Mouse (Mus musculus) heart, adult 2 months (tissue): ENCODE measurements around the gene Jdp2. TPM values are rescaled to one million over a fixed set of nuclear protein-coding genes. Genes with fewer than 3 reads are reported as not detected.
A peak's percentile ranks its signal among the peaks of the same experiment; 100 is the strongest.

Experiments
- DNase-seq, 2 experiments: peaks; one replicate each; pipeline ENCODE4 v3.0.0; 2021
- H3K27ac ChIP-seq: fragments of 200-600 bp; 2 replicates; pipeline ENCODE4 v1.8.1; 2022
- H3K27me3 ChIP-seq: fragments of 200-500 bp; 2 replicates; pipeline ENCODE4 v1.6.1; 2012; ENCODE audit warnings: mild to moderate bottlenecking, low read length, inconsistent platforms, mixed read lengths; ENCODE audit not compliant: control insufficient read depth, insufficient read depth
- H3K36me3 ChIP-seq: fragments of 200-500 bp; 2 replicates; pipeline ENCODE4 v1.6.1; 2012; ENCODE audit warnings: low read length, inconsistent platforms; ENCODE audit not compliant: control insufficient read depth, insufficient read depth
- H3K4me1 ChIP-seq: fragments of 200-500 bp; 2 replicates; pipeline ENCODE4 v1.6.1; 2011; ENCODE audit warnings: low read length; ENCODE audit not compliant: control insufficient read depth, insufficient read depth
- H3K4me3 ChIP-seq: fragments of 200-600 bp; 2 replicates; pipeline ENCODE4 v1.8.1; 2022
- H3K79me2 ChIP-seq: fragments of 200-500 bp; replicated peaks from 2 replicates; pipeline ENCODE4 v1.6.1; 2012; ENCODE audit warnings: mild to moderate bottlenecking, inconsistent platforms, low read length, moderate library complexity, mixed read lengths; ENCODE audit not compliant: control insufficient read depth, insufficient read depth
- H3K9ac ChIP-seq: fragments of 200-500 bp; 2 replicates; pipeline ENCODE4 v1.6.1; 2012; ENCODE audit warnings: low read depth, mild to moderate bottlenecking, control low read depth, inconsistent platforms, low read length, mixed read lengths
- CTCF ChIP-seq: fragments of 200-600 bp; IDR thresholded peaks from 2 replicates; pipeline ENCODE4 v1.8.1; 2022; ENCODE audit warnings: antibody characterized with exemption, mild to moderate bottlenecking, moderate library complexity
- EP300 ChIP-seq: fragments of 200-500 bp; IDR thresholded peaks from 2 replicates; pipeline ENCODE4 v1.6.1; 2011; ENCODE audit warnings: low read depth, low read length, control low read depth; ENCODE audit not compliant: insufficient read depth
- POLR2A ChIP-seq: fragments of 200-500 bp; IDR thresholded peaks from 2 replicates; pipeline ENCODE4 v1.6.1; 2011; ENCODE audit warnings: mild to moderate bottlenecking, low read depth, low read length, control low read depth; ENCODE audit not compliant: insufficient read depth
- whole genome bisulfite sequencing: fragments of 180-500 bp; shearing (Covaris S2); methylation state at CpG from one replicate; pipeline ENCODE4 v1.1.7; 2018; 5-methylcytosine and 5-hydroxymethylcytosine counted together
- intact Hi-C: fragments of 180-260 bp; cut with DNase I; formaldehyde crosslinking; loops from one replicate; pipeline ENCODE4 v1.15.1; 2025
- polyA plus RNA-seq: library from polyadenylated mRNA; depleted of rRNA; stranded (reverse); fragments of >200 nt; gene quantifications from 2 replicates; pipeline ENCODE4 v1.2.3, GENCODE M21; 2012
- total RNA-seq, 2 experiments: library from RNA; stranded (reverse); gene quantifications; 2 replicates each; pipeline ENCODE4 v1.2.3; 2021

Jdp2 gene
- total and polyA plus RNA-seq, 3 experiments, result 4.3 to 15.9 (median 7.5) TPM

DNA sequence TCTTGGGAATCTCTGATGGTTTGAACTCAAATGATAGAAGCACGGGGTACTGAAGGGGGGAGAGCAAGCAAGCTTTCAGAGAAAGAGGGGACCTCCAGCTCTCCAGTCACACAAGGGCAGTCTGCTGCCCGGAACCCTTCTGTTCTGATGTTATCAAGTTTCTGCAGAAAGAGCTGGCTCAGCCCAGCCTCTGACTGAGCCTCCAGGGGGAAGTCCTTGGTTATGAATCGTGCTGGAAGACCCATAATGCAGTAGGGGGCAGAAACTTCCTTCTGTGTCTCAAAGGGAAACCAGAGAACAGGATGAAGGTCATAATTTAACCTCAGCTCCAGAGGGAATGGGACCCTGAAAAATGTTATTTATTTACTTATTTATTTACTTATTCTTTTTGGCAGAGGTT lies 71.3 kb downstream of the Jdp2 start:
- Histone ChIP-seq H3K36me3 (no peaks in the 10 kb centered on the region), H3K79me2 (no peaks in the 10 kb centered on the region), H3K4me3 (no peak overlapping the region), H3K27ac (no peak overlapping the region), H3K9ac (no peak overlapping the region), H3K27me3 (no peaks in the 10 kb centered on the region), H3K4me1 (no peaks in the 10 kb centered on the region)
- WGBS, result 44% methylated on average over 3 of the region's 3 CpGs
- TF ChIP-seq EP300 (no peak), POLR2A (no peak), CTCF (no peak)
- no peak for DNase-seq
- intact Hi-C loops, result no loop called here

DNA sequence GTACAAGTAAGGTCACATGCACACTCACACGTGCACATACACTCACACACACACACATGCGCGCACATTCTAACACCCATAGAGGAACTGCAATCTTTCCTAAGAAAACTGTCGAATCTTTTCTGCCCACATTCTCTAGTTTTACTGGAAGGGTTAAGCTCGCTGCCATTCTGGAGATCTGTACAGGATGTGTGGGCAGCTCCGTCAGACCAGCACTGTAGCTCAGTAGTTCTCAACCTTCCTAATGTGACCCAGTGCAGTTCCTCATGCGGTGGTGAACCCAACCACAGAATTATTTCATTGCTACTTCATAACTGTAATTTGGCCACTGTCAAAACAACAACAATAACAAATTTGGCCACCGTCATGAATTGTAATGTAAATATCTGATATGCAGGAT lies 75.1 kb downstream of the Jdp2 start:
- WGBS, result 83% methylated on average over 8 of the region's 8 CpGs
- H3K27me3 ChIP-seq, result no peaks in the 10 kb centered on the region
- no peak overlapping the region for H3K4me3 ChIP-seq
- TF ChIP-seq CTCF, result no peak
- TF ChIP-seq POLR2A, result no peak
- no peak for TF ChIP-seq EP300
- no peaks in the 10 kb centered on the region for H3K36me3 ChIP-seq
- intact Hi-C loops, result no loop called here
- DNase-seq, result no peak
- H3K27ac ChIP-seq, result no peak overlapping the region
- H3K4me1 ChIP-seq, result no peaks in the 10 kb centered on the region
- no peaks in the 10 kb centered on the region for H3K79me2 ChIP-seq
- no peak overlapping the region for H3K9ac ChIP-seq

DNA sequence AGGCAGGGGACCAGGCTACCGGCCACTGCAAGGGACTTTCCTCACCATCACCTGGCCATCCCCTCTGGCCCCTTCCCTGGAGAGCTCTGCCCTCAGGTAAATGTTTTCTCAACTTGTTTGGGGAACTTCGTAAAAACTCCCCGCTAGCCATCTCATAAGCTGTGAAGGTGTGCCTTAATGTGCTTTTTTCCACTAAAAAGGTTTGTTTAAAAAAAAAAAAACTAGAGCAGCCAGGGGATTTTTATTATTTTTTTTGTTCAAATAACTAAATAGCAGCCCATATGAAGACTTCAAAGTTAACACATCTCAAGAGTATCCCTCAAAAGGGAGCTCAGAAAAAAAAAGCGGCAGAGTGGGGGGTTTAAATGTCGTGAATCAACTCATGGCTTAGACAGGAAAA lies 80.3 kb downstream of the Jdp2 start:
- intact Hi-C loops, result no loop called here
- WGBS, result 85% methylated on average over 5 of the region's 5 CpGs

DNA sequence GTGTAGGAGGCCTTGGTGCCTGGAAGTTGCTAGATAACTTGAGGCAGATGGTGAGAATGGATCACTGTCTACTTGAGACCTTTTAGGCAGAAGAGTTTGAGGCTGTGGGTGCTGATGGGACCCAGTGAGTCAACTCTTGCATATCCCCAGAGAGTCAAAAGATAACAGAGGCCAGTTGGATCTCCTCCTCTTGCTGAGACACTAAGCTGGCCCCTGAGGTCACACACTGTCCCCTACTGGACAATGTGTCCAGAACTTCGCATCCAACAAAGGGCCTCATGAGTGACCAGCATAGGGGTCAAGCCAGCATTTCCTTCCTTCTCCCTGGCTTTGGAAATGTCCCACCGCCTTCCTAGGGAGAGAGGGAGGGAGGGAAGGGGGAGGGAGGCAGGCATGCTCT lies 81.0 kb downstream of the Jdp2 start:
- Histone ChIP-seq H3K4me1 (no peaks in the 10 kb centered on the region; the same call in 1 of the 2 replicates), H3K36me3 (no peaks in the 10 kb centered on the region), H3K9ac (no peak overlapping the region), H3K79me2 (no peaks in the 10 kb centered on the region), H3K27ac (no peak overlapping the region), H3K4me3 (no peak overlapping the region), H3K27me3 (no peaks in the 10 kb centered on the region)
- intact Hi-C loops, result no loop called here
- WGBS, result 40% methylated on average over 2 of the region's 2 CpGs
- TF ChIP-seq POLR2A, result no peak
- TF ChIP-seq CTCF, result no peak
- no peak for TF ChIP-seq EP300
- DNase-seq, result no peak

More for the DNA sequence above, 80.3 kb downstream of the Jdp2 start:
- Histone ChIP-seq H3K36me3 (no peaks in the 10 kb centered on the region), H3K9ac (no peak overlapping the region), H3K4me1 (no peaks in the 10 kb centered on the region), H3K27me3 (no peaks in the 10 kb centered on the region), H3K27ac (no peak overlapping the region), H3K4me3 (no peak overlapping the region), H3K79me2 (no peaks in the 10 kb centered on the region)
- no peak for TF ChIP-seq POLR2A
- TF ChIP-seq CTCF, result no peak
- no peak for TF ChIP-seq EP300
- DNase-seq, result no peak

DNA sequence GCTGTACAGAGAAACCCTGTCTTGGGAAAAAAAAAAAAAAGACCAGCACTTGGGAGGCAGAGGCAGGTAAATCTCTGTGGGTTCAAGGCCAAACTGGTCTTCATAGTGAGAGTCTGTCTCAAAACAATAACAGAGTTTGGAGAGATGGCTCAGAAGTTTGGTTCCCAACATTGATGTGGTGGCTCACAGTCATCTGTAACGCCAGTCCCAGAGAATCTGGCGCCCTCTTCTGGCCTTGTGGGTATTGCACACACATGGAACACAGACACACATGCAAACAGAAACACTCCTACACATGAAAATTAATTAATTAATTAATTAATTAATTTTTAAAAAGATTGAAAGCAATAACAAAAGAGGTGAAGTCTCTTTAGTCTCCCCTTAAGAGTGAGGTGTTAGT lies 83.5 kb downstream of the Jdp2 start:
- Histone ChIP-seq H3K36me3 (no peaks in the 10 kb centered on the region), H3K27ac (no peak overlapping the region), H3K4me1 (peaks cover 1% of the 10 kb centered on the region; the same call in 1 of the 2 replicates), H3K9ac (no peak overlapping the region), H3K27me3 (no peaks in the 10 kb centered on the region), H3K79me2 (no peaks in the 10 kb centered on the region), H3K4me3 (no peak overlapping the region)
- DNase-seq, result no peak
- WGBS, result 54% methylated on average over 2 of the region's 2 CpGs
- intact Hi-C loops, result no loop called here
- TF ChIP-seq CTCF (peak; percentile 22; the same call in 1 of the 2 replicates), EP300 (no peak)

DNA sequence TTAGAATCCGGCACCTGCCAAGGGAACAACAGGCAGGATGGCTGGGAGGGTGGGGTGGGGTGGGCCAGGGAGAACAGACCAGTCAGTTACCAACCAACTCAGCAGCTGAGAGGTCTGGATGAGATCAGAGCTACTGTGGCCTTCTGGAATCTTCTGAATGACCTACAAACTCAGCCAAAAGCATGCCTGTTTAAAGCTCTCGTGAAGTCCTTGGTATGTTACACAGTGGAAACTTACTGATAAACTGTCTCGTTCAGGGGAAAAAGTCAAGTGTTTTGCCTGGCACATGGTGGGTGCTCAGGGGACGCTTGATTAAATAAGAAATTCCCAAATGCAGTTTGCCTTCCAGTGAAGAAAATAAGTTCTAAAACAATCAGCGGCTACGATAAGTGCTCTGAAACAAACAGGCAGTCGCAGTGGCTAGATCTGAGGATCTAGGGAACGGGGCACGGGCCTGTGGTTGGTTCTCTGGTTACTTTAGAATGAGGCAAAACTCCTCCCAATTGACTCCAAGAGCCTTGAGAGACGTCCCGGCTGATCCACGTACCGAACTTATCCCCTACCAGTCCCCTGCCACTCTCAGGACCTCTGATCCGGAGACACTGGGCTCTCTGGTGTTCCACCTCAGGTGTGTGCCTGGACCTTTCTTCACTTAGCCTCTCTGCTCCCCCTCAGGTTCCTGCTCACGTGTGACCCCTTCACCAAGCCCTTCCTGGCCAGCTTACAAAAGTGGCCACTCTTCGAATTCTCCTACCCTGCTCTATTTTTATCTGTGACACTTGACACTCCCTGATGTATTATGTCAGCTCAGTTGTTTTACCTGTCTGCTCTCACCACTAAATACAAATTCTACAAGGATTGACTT lies 85.8 kb downstream of the Jdp2 start:
- 48% methylated on average over 16 of the region's 16 CpGs for WGBS
- Histone ChIP-seq H3K4me1 (peaks cover 1% of the 10 kb centered on the region; the same call in 1 of the 2 replicates), H3K9ac (no peak overlapping the region), H3K27me3 (no peaks in the 10 kb centered on the region), H3K36me3 (no peaks in the 10 kb centered on the region), H3K4me3 (no peak overlapping the region), H3K27ac (no peak overlapping the region), H3K79me2 (no peaks in the 10 kb centered on the region)
- DNase-seq, result no peak
- intact Hi-C loops, result loop anchor here (5.0 kb wide), 1 partner anchor 43 kb away; no protein-coding TSS in a partner anchor
- TF ChIP-seq CTCF (no peak), EP300 (no peak), POLR2A (no peak)
